Mouse (Mus musculus): ENCODE measurements at regions not wholly inside any gene's neighbourhood (a gene's known extent, or its start where the extent isn't known, plus 50 kb on each side); places are given as distances from the start of the nearest gene placed in this dataset.

DNA sequence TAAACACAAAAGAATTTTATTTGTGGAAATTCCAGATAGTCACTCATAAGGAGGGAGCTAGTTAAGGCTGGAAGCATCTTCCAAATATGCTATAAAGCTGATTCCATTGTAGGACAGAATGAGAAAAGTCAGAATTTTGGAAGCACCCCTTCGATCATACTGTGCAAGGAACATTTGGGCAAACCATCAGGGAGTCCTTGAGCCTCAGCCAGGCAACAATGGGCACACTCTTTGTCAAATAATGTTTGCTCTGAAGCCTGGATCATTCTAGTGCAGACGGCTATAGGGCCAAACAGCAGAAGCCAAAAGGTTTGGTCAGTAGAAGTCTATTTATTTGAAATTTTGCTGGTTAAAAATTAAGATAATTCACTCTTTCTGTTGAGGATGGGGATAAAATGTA is 114.7 kb upstream of the Cadm2 start:
- Histone ChIP-seq H3K9me3 (replicated peaks) (no peaks in the 10 kb centered on the region), H3K4me2 (replicated peaks) (no peak overlapping the region), H3K36me3 (no peaks in the 10 kb centered on the region), H3K27ac (no peak overlapping the region), H3K27me3 (no peaks in the 10 kb centered on the region), H3K4me1 (no peaks in the 10 kb centered on the region), H3K9ac (no peak overlapping the region), H3K4me3 (no peak overlapping the region)
- WGBS: 87% methylated on average over 2 of the region's 2 CpGs
- ATAC-seq (ENCODE audit: low FRiP score): no peak

- WGBS: 66% methylated on average over 3 of the region's 3 CpGs
- no peaks in the 10 kb centered on the region for H3K36me3 ChIP-seq
- no peak for ATAC-seq (ENCODE audit: low FRiP score)
- H3K4me2 ChIP-seq (replicated peaks): no peak overlapping the region
- H3K27me3 ChIP-seq: no peaks in the 10 kb centered on the region
- H3K4me1 ChIP-seq: no peaks in the 10 kb centered on the region
- H3K27ac ChIP-seq: no peak overlapping the region
- no peak overlapping the region for H3K9ac ChIP-seq
- no peak overlapping the region for H3K4me3 ChIP-seq
- H3K9me3 ChIP-seq (replicated peaks): no peaks in the 10 kb centered on the region
Observed at GRCm38 (mm10) chr16:67698619-67699018, 77.9 kb upstream of the Cadm2 start.
